ENCODE assay signal across 18 mouse cellular contexts in the genomic region with DNA sequence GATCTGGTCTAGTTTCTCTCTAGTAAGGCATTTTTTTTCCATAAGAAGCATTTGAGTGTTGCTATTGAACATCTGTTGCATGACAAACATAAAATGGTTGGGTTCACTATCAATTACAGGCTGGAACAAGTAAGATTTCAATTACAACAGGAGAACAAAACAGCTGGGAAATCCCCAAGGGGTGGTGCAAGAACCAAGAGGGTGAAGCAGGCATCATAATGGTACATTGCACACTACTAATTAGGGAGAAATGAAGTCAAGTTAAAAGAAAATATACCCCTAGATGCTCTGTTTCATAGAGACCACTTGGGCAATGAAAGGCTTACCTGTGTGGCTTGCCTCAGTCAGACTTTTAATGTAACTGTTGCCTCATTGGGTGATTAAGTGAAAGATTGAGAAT.
DNase-seq lines count a peak whose midpoint lies in the region; ATAC-seq and TF ChIP-seq lines count a peak whose summit lies in the region.
"Had no signal": no experiment of that assay in that cellular context is flagged by ENCODE, and none has a peak within 500 bp of the region (broad histone marks: within the 10 kb centered on the region; RNA-seq: fewer than 3 reads in every experiment).

No protein-coding gene starts in this region.

- no peaks in the 10 kb centered on the region; the same call in 1 of the 2 replicates for H3K4me1 ChIP-seq in forebrain, embryonic 11.5 days (replicated peaks; ENCODE audit: control insufficient read depth, insufficient read depth, low read length)
- H3K4me1 ChIP-seq in forebrain, embryonic 13.5 days: no peaks in the 10 kb centered on the region
- H3K4me1 ChIP-seq in midbrain, embryonic 14.5 days (ENCODE audit: control insufficient read depth, insufficient read depth, low read length): no peaks in the 10 kb centered on the region
- no peaks in the 10 kb centered on the region for H3K4me1 ChIP-seq in midbrain, embryonic 10.5 days
- H3K4me1 ChIP-seq in embryonic facial prominence, embryonic 15.5 days: no peaks in the 10 kb centered on the region
- H3K4me1 ChIP-seq in liver, postnatal 0 days (ENCODE audit: insufficient read depth): no peaks in the 10 kb centered on the region
- H3K4me1 ChIP-seq: heart, embryonic 10.5 days had no signal

- H3K9ac ChIP-seq in forebrain, embryonic 11.5 days (ENCODE audit: low read length): no peak overlapping the region
- H3K9ac ChIP-seq in forebrain, embryonic 13.5 days: no peak overlapping the region
- H3K9ac ChIP-seq in midbrain, embryonic 14.5 days (replicated peaks; ENCODE audit: low read length): no peak overlapping the region
- no peak overlapping the region for H3K9ac ChIP-seq in embryonic facial prominence, embryonic 15.5 days
- no peak overlapping the region for H3K9ac ChIP-seq in liver, postnatal 0 days (replicated peaks)
- H3K9ac ChIP-seq: forebrain, embryonic 15.5 days; hindbrain, embryonic 12.5 days had no signal

- no peak overlapping the region for H3K4me3 ChIP-seq in forebrain, embryonic 11.5 days (ENCODE audit: low read depth, low read length)
- no peak overlapping the region for H3K4me3 ChIP-seq in forebrain, embryonic 13.5 days
- H3K4me3 ChIP-seq in midbrain, embryonic 14.5 days (replicated peaks; ENCODE audit: low read depth, low read length): no peak overlapping the region
- no peak overlapping the region for H3K4me3 ChIP-seq in midbrain, embryonic 10.5 days
- no peak overlapping the region for H3K4me3 ChIP-seq in embryonic facial prominence, embryonic 15.5 days (replicated peaks)
- H3K4me3 ChIP-seq in liver, postnatal 0 days (ENCODE audit: low read depth, low read length): no peak overlapping the region
- H3K4me3 ChIP-seq: forebrain, embryonic 15.5 days; heart, embryonic 10.5 days; hindbrain, embryonic 12.5 days had no signal

- 0 out of 2 replicates have a peak, but pooled peaks have one; percentile 56 for ATAC-seq in forebrain, embryonic 11.5 days (replicated peaks; ENCODE audit: low FRiP score)
- ATAC-seq in forebrain, embryonic 13.5 days: no peak
- ATAC-seq in midbrain, embryonic 14.5 days (ENCODE audit: low FRiP score, low TSS enrichment): no peak
- ATAC-seq in embryonic facial prominence, embryonic 15.5 days (ENCODE audit: insufficient number of reproducible peaks, low FRiP score, low TSS enrichment, low read depth): peak; percentile 57
- no peak for ATAC-seq in liver, postnatal 0 days
- ATAC-seq: forebrain, embryonic 15.5 days; hindbrain, embryonic 16.5 days had no signal

- H3K36me3 ChIP-seq in forebrain, embryonic 11.5 days (ENCODE audit: control insufficient read depth, insufficient read depth, low read length): no peaks in the 10 kb centered on the region
- H3K36me3 ChIP-seq in forebrain, embryonic 13.5 days (ENCODE audit: poor library complexity, severe bottlenecking): no peaks in the 10 kb centered on the region
- H3K36me3 ChIP-seq in midbrain, embryonic 14.5 days (ENCODE audit: control insufficient read depth, insufficient read depth, low read length): no peaks in the 10 kb centered on the region
- H3K36me3 ChIP-seq in midbrain, embryonic 10.5 days: no peaks in the 10 kb centered on the region
- H3K36me3 ChIP-seq in embryonic facial prominence, embryonic 15.5 days: no peaks in the 10 kb centered on the region
- H3K36me3 ChIP-seq in liver, postnatal 0 days (replicated peaks; ENCODE audit: insufficient read depth, low read length): no peaks in the 10 kb centered on the region
- H3K36me3 ChIP-seq: forebrain, embryonic 15.5 days; heart, embryonic 10.5 days; hindbrain, embryonic 12.5 days had no signal

- H3K27me3 ChIP-seq in forebrain, embryonic 11.5 days (ENCODE audit: control insufficient read depth, insufficient read depth, low read length): no peaks in the 10 kb centered on the region
- no peaks in the 10 kb centered on the region for H3K27me3 ChIP-seq in forebrain, embryonic 13.5 days
- H3K27me3 ChIP-seq in midbrain, embryonic 14.5 days (ENCODE audit: control insufficient read depth, insufficient read depth, low read length): no peaks in the 10 kb centered on the region
- no peaks in the 10 kb centered on the region for H3K27me3 ChIP-seq in midbrain, embryonic 10.5 days (ENCODE audit: low read depth, poor library complexity, severe bottlenecking)
- H3K27me3 ChIP-seq in embryonic facial prominence, embryonic 15.5 days: no peaks in the 10 kb centered on the region
- H3K27me3 ChIP-seq in liver, postnatal 0 days (ENCODE audit: insufficient read depth, low read length): no peaks in the 10 kb centered on the region
- H3K27me3 ChIP-seq: forebrain, embryonic 15.5 days; hindbrain, embryonic 12.5 days had no signal

- H3K4me2 ChIP-seq in forebrain, embryonic 11.5 days (ENCODE audit: low read depth, low read length, severe bottlenecking): no peak overlapping the region
- H3K4me2 ChIP-seq in forebrain, embryonic 13.5 days: no peak overlapping the region
- no peak overlapping the region for H3K4me2 ChIP-seq in midbrain, embryonic 14.5 days (ENCODE audit: low read length)
- no peak overlapping the region for H3K4me2 ChIP-seq in embryonic facial prominence, embryonic 15.5 days (replicated peaks)
- no peak overlapping the region for H3K4me2 ChIP-seq in liver, postnatal 0 days (ENCODE audit: low read depth, low read length)
- H3K4me2 ChIP-seq: forebrain, embryonic 15.5 days; hindbrain, embryonic 12.5 days had no signal

- H3K27ac ChIP-seq in forebrain, embryonic 11.5 days (ENCODE audit: low read depth, low read length): no peak overlapping the region
- H3K27ac ChIP-seq in forebrain, embryonic 13.5 days: no peak overlapping the region
- H3K27ac ChIP-seq in midbrain, embryonic 14.5 days (replicated peaks; ENCODE audit: low read depth, low read length): no peak overlapping the region
- H3K27ac ChIP-seq in midbrain, embryonic 10.5 days (replicated peaks): no peak overlapping the region
- H3K27ac ChIP-seq in embryonic facial prominence, embryonic 15.5 days (replicated peaks): no peak overlapping the region
- no peak overlapping the region for H3K27ac ChIP-seq in liver, postnatal 0 days (ENCODE audit: low read depth)
- H3K27ac ChIP-seq: forebrain, embryonic 15.5 days; heart, embryonic 10.5 days; hindbrain, embryonic 12.5 days had no signal

- no peak for TF ChIP-seq EP300 in liver, postnatal 0 days (IDR thresholded peaks at IDR 0.05; ENCODE audit: low read depth)

- no peak for DNase-seq in forebrain, embryonic 11.5 days (ENCODE audit: low spot score)
- DNase-seq in midbrain, embryonic 14.5 days: peak; percentile 34
- no peak for DNase-seq in midbrain, embryonic 10.5 days (ENCODE audit: low spot score)
- DNase-seq in liver, postnatal 0 days: no peak
- DNase-seq in spleen, adult 18-20 months: no peak
- DNase-seq: adrenal gland, postnatal 10 days; cerebellum, adult 11-12 months; cerebellum, adult 9-10 months; gastrocnemius, postnatal 10 days; heart, adult 18-20 months; heart, postnatal 10 days; heart, postnatal 4 days had no signal

- H3K9me3 ChIP-seq in forebrain, embryonic 11.5 days (ENCODE audit: control insufficient read depth, low read length): no peaks in the 10 kb centered on the region
- no peaks in the 10 kb centered on the region for H3K9me3 ChIP-seq in forebrain, embryonic 13.5 days (replicated peaks)
- no peaks in the 10 kb centered on the region for H3K9me3 ChIP-seq in midbrain, embryonic 14.5 days (ENCODE audit: control insufficient read depth, low read length)
- no peaks in the 10 kb centered on the region for H3K9me3 ChIP-seq in midbrain, embryonic 10.5 days (replicated peaks)
- H3K9me3 ChIP-seq in embryonic facial prominence, embryonic 15.5 days (replicated peaks): no peaks in the 10 kb centered on the region
- no peaks in the 10 kb centered on the region for H3K9me3 ChIP-seq in liver, postnatal 0 days (ENCODE audit: low read length)
- H3K9me3 ChIP-seq: forebrain, embryonic 15.5 days; heart, embryonic 10.5 days; hindbrain, embryonic 12.5 days had no signal

- no peak for TF ChIP-seq CTCF in liver, postnatal 0 days (IDR thresholded peaks at IDR 0.05; ENCODE audit: low read depth)

Comparison
In these comparisons a context has a peak if more than half of its experiments do, and no peak if none do; other contexts are left out.
1. ATAC-seq: peak in forebrain, embryonic 11.5 days (single experiment) and embryonic facial prominence, embryonic 15.5 days (single experiment); none in forebrain, embryonic 13.5 days (single experiment), midbrain, embryonic 14.5 days (single experiment) and liver, postnatal 0 days (single experiment).